Mouse (Mus musculus): Measurements from ENCODE around the gene Omd. TPM values are rescaled to one million over a fixed set of nuclear protein-coding genes. Genes with fewer than 3 reads are reported as not detected.
"Not testable (repeated sequence)": the region's sequence is repeated elsewhere in the genome, so short reads cannot be mapped to it uniquely, and the experiment has no call there.

Omd gene
- polyA plus RNA-seq, 1 experiment = 1.9 TPM

DNA sequence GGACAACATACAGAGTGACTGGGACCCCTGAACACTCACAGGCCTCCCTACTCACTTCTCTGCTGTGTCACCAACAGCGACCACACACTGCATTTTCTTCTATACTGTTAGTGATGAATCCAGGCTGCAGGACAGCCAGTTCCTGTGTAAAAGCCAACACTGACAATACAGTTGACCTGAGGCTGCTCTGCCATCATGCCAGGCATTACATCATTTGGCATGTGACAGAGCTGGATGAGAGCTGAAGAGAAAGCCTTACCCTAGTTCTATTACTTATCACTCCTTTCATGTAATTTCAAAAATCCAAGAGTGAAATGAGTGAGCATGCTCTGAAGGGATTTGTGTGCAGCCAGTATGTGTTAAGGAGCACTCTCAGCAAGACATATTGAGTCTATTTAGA is 26.1 kb upstream of the Omd start:
- Histone ChIP-seq H3K27ac (ENCODE audit: insufficient read depth, low read length) (no peak overlapping the region), H3K4me1 (ENCODE audit: control insufficient read depth, insufficient read depth, low read length) (no peaks in the 10 kb centered on the region), H3K4me3 (ENCODE audit: insufficient read depth, low read length) (no peak overlapping the region)
- TF ChIP-seq POLR2A (IDR thresholded peaks at IDR 0.05; ENCODE audit: extremely low read depth, insufficient read depth, low read length) (no peak), CTCF (IDR thresholded peaks at IDR 0.05; ENCODE audit: extremely low read depth, insufficient read depth, low read length) (no peak)

DNA sequence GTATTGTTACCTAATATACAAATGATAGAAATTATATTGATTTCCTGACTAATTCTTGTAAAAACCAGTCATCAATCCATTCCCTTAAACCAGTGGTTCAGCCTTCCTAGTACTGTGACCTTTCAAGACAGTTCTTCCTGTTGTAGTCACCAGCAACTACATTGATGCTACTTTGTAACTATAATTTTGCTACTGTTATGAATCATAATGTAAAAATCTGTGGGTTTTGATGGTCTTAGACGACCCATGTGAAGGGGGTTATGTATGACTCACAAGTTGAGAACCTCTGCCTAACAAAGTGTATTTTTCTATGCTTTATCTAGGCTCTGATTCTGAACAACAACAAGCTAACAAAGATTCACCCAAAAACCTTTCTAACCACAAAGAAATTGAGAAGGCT is 25.3 kb upstream of the Omd start:
- Histone ChIP-seq H3K27ac (ENCODE audit: insufficient read depth, low read length) (no peak overlapping the region), H3K4me3 (ENCODE audit: insufficient read depth, low read length) (no peak overlapping the region), H3K4me1 (ENCODE audit: control insufficient read depth, insufficient read depth, low read length) (no peaks in the 10 kb centered on the region)
- TF ChIP-seq CTCF (IDR thresholded peaks at IDR 0.05; ENCODE audit: extremely low read depth, insufficient read depth, low read length) (no peak), POLR2A (IDR thresholded peaks at IDR 0.05; ENCODE audit: extremely low read depth, insufficient read depth, low read length) (no peak)

DNA sequence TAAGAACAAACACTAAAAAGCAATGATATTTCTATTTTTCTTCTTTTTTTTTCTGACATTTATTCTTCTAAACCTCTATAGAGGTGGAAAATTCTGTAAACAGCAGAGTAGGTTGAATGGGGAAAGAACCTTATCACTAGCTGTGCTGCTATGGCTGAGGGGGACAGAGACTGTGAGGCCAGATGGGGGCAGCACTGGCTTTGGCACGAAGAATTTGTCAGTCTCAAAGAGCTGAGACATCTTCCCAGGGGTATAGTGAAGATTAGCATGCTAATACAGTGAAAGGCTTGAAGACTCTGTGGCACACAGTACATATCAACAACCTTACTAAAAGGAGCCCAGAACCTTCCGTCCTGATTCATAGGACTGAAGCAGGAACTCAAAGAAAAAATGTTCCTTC is 23.1 kb upstream of the Omd start:
- Histone ChIP-seq H3K4me1 (ENCODE audit: control insufficient read depth, insufficient read depth, low read length) (no peaks in the 10 kb centered on the region), H3K27ac (ENCODE audit: insufficient read depth, low read length) (no peak overlapping the region), H3K4me3 (ENCODE audit: insufficient read depth, low read length) (no peak overlapping the region)
- TF ChIP-seq CTCF (IDR thresholded peaks at IDR 0.05; ENCODE audit: extremely low read depth, insufficient read depth, low read length) (peak; percentile 24; the same call in 1 of the 2 replicates), POLR2A (IDR thresholded peaks at IDR 0.05; ENCODE audit: extremely low read depth, insufficient read depth, low read length) (no peak)

DNA sequence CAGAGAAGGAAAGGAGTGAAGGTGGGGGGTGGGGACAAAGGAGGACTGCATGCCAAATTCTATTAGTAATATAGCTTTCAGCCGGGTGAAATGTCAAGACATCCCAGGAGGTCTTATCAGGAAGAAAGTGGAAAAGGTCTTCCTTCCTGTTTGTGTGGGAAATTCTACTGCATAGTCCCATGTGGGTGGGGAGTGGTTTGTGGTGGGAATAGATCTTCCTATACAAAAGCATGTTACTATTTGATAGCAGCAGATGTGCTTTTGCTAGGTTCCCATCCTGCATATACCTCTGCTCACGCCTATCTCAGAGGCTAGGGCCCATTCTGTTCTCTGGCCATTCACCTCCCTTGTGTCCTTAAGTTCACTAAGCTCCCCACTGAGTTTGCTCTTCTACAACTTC is 21.4 kb upstream of the Omd start:
- TF ChIP-seq CTCF (IDR thresholded peaks at IDR 0.05; ENCODE audit: extremely low read depth, insufficient read depth, low read length) (no peak), POLR2A (IDR thresholded peaks at IDR 0.05; ENCODE audit: extremely low read depth, insufficient read depth, low read length) (no peak)
- Histone ChIP-seq H3K27ac (ENCODE audit: insufficient read depth, low read length) (no peak overlapping the region), H3K4me3 (ENCODE audit: insufficient read depth, low read length) (no peak overlapping the region), H3K4me1 (ENCODE audit: control insufficient read depth, insufficient read depth, low read length) (no peaks in the 10 kb centered on the region)

DNA sequence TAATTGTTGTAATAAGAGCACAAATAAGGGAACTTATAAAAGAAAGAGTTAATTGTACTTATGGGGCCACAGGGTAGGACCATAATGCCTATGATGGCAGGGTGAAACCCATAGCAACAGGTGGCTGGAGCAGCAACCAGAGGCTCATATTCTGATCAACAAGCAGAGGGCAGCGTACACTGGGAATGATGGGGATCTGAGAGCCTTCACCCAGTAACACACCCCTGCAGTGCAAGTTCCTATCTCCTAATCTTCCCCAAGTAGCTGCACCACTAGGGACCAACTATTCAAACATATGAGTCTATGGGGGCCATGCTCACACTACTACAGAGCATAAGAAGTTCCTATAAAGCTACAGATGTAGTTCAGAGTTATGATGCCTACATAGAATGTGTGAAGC is 17.9 kb upstream of the Omd start:
- Histone ChIP-seq H3K27ac (ENCODE audit: insufficient read depth, low read length) (no peak overlapping the region), H3K4me1 (ENCODE audit: control insufficient read depth, insufficient read depth, low read length) (no peaks in the 10 kb centered on the region), H3K4me3 (ENCODE audit: insufficient read depth, low read length) (no peak overlapping the region)
- TF ChIP-seq POLR2A (IDR thresholded peaks at IDR 0.05; ENCODE audit: extremely low read depth, insufficient read depth, low read length) (no peak), CTCF (IDR thresholded peaks at IDR 0.05; ENCODE audit: extremely low read depth, insufficient read depth, low read length) (no peak)

DNA sequence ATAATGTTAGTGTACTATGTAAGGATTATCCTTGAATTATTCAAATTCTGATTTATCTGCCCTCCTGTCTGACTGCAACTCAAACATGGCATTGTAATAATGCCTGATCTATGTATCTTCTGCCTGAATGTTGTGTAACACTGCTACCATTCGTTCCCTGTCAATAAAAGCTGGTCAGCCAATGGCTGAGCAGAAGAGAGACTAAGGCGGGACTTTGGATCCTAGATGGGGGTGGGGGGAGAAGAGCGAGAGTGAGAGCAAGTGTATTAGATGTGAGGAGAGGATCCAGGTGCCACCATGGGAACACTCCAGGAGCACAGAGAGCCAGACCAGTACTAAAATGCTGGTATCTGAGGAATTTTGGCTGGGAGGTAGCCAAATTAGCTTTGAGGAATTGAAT is 11.9 kb upstream of the Omd start:
- no peaks in the 10 kb centered on the region for H3K4me1 ChIP-seq (ENCODE audit: control insufficient read depth, insufficient read depth, low read length)
- H3K4me3 ChIP-seq (ENCODE audit: insufficient read depth, low read length) = no peak overlapping the region
- H3K27ac ChIP-seq (ENCODE audit: insufficient read depth, low read length) = no peak overlapping the region
- TF ChIP-seq CTCF (IDR thresholded peaks at IDR 0.05; ENCODE audit: extremely low read depth, insufficient read depth, low read length) (no peak), POLR2A (IDR thresholded peaks at IDR 0.05; ENCODE audit: extremely low read depth, insufficient read depth, low read length) (no peak)

DNA sequence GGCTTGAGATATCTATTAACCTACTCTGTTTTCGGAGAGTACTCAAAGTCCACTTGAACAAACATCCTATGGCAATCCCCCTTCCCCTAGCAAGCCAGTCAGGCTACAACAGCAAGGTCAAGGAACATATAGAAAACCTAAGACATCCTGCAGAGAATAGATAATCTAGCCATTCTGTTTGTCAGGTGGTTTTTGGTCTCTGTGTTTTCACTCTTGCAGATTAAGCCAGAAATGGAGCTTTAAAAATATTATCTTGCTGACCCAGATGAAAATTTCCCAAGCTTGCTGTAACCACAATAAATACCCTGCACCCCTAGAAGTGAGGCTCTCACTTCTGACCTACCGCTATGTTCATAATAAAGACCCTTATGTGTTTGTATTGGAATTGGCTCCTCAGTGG is 10.8 kb upstream of the Omd start:
- Histone ChIP-seq H3K4me1 (ENCODE audit: control insufficient read depth, insufficient read depth, low read length) (no peaks in the 10 kb centered on the region), H3K4me3 (ENCODE audit: insufficient read depth, low read length) (no peak overlapping the region), H3K27ac (ENCODE audit: insufficient read depth, low read length) (no peak overlapping the region)
- no peak for TF ChIP-seq CTCF (IDR thresholded peaks at IDR 0.05; ENCODE audit: extremely low read depth, insufficient read depth, low read length)
- TF ChIP-seq POLR2A (IDR thresholded peaks at IDR 0.05; ENCODE audit: extremely low read depth, insufficient read depth, low read length) = no peak

DNA sequence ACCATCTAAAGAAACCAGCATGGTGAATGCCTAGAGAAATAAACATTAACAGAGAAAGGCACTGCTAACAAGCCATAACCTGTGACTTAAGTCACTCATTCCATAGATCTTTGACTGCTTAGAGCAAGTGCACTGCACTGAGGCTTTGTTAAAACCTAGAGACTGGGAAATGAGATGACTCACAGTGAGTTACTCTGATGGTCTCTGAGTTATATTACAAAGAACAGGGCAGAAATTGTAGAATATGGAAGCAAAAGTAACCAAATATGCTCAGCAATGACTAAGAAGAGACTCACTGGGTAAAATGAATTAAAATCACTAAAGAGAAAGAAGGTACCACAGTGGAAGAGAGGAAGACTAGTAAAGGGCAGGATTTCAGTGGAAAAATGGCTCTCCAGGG is 1.6 kb downstream of the Omd start:
- H3K4me3 ChIP-seq (ENCODE audit: insufficient read depth, low read length) = no peak overlapping the region
- no peaks in the 10 kb centered on the region for H3K4me1 ChIP-seq (ENCODE audit: control insufficient read depth, insufficient read depth, low read length)
- TF ChIP-seq POLR2A (IDR thresholded peaks at IDR 0.05; ENCODE audit: extremely low read depth, insufficient read depth, low read length) (no peak), CTCF (IDR thresholded peaks at IDR 0.05; ENCODE audit: extremely low read depth, insufficient read depth, low read length) (no peak)
- no peak overlapping the region for H3K27ac ChIP-seq (ENCODE audit: insufficient read depth, low read length)

DNA sequence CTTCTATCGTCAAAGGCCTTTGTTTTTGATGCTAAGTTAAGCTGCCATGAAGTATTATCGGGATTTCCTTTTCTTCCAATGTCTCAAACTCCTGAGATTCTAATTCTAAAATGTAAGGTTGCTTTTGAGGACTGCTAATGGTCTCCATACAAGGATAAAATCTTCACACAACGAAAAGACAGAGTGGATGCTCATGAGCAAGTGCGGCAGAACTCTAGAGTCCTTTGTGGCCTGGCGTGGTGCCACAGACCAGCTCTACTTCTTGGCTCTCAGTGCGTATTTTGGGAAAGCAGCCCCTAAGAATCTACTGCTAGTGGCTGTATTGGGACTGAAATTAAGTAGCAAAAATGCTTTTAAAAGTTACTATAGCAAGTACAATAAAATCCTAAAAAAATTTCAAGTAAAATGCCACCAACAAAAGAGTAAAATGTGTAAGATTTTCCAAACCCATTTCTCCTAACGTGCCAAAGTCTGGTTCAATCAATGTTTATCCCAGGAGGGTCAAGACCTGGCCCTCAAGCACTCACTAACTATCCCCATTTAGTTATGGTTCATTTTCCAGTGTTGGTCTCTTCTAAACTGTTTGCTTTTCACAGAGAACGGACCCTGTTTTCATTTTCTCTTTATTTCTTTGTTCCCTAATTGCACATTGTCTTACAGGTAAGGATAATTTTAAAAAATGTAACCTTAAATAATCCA is 2.2 kb downstream of the Omd start:
- Histone ChIP-seq H3K4me1 (ENCODE audit: control insufficient read depth, insufficient read depth, low read length) (no peaks in the 10 kb centered on the region), H3K27ac (ENCODE audit: insufficient read depth, low read length) (no peak overlapping the region), H3K4me3 (ENCODE audit: insufficient read depth, low read length) (no peak overlapping the region)
- TF ChIP-seq POLR2A (IDR thresholded peaks at IDR 0.05; ENCODE audit: extremely low read depth, insufficient read depth, low read length) (no peak), CTCF (IDR thresholded peaks at IDR 0.05; ENCODE audit: extremely low read depth, insufficient read depth, low read length) (no peak)

DNA sequence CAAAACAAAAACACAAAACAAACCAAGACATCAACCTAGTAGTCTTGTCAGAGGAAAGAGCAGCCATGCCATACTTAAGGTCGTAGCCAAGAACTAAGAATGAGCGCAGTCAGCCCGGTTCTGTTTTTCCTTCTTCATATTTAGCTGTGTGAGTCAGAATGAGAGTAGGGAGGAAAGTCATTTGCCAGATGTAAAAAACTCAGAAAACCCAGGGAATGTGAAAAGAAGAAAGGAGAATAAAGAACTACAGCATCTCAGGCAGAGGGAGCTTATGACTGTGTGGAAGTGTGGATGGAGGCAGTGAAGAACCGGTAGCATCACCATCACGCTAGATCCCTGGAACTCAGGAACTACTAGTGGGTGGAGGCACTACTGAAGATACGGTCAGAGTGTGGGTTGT is 3.8 kb downstream of the Omd start:
- no peak overlapping the region for H3K27ac ChIP-seq (ENCODE audit: insufficient read depth, low read length)
- no peak overlapping the region for H3K4me3 ChIP-seq (ENCODE audit: insufficient read depth, low read length)
- no peak for TF ChIP-seq POLR2A (IDR thresholded peaks at IDR 0.05; ENCODE audit: extremely low read depth, insufficient read depth, low read length)
- TF ChIP-seq CTCF (IDR thresholded peaks at IDR 0.05; ENCODE audit: extremely low read depth, insufficient read depth, low read length) = no peak
- H3K4me1 ChIP-seq (ENCODE audit: control insufficient read depth, insufficient read depth, low read length) = no peaks in the 10 kb centered on the region

DNA sequence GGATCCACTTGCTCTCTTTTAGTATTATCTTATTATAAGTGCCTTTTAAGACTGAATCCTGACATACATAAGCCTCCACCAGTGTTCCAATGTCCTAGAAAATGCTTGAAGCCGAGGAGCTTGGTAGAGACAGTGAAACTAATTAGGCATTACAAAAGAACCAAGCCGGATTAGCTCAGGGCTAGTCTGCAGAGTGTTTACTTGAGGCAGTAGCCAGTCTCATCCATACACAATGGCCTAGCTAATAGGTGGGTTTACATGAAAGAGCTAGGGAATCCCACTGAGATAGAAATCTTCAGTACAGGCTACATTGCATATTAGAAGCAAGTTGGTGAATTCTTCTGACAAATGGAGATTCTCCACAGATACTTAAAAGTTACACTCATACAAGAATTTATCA is 20.3 kb downstream of the Omd start:
- H3K4me1 ChIP-seq (ENCODE audit: control insufficient read depth, insufficient read depth, low read length); H3K27ac ChIP-seq (ENCODE audit: insufficient read depth, low read length); H3K4me3 ChIP-seq (ENCODE audit: insufficient read depth, low read length): not testable (repeated sequence)
